Mouse (Mus musculus): Measurements from ENCODE around the gene Grin2c. TPM values are rescaled to one million over a fixed set of nuclear protein-coding genes. Genes with fewer than 3 reads are reported as not detected.

Gene Grin2c
- polyA plus RNA-seq, 1 experiment = not detected

DNA sequence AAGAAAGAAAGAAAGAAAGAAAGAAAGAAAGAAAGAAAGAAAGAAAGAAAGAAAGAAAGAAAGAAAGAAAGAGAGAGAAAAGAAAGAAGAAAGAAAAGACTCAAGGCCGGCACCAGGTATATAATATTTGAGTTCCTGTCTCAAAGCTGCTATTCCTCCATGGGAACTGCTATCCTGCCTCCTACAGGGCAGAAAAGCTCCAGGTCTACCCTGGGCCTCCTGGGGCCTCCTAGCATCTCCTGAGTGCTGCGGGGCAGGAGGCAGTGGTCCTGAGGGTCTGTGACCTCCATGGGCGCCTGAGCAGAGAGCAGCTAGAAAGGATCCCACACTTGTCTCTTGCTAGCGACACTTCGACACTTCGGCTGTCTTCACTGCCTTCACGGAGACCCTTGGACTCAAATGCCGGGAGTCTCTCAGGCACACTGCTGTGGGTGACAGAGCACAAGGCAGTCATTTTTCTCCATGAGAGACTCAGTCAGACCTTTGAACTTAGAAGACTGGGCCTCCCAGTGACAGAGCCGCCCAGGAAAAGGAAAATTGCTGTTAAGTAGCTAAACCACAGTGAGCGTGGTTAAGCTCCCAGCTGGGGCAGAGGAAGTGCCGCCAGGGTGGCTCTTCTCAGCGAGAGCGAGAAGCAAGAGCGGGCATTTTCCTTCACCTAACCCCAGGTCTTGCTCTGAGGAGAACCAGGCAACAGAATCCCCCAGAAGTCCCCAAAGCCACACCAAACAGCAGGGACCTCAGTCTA is 35.7 kb downstream of the Grin2c start:
- WGBS = 60% methylated on average over 14 of the region's 14 CpGs
- H3K4me3 ChIP-seq (ENCODE audit: insufficient read depth, low read depth, low read length) = no peak overlapping the region
- peak overlapping the region; percentile 71 for H3K27ac ChIP-seq (ENCODE audit: insufficient read depth, low read depth, low read length)
- peaks cover 69% of the 10 kb centered on the region for H3K4me1 ChIP-seq (ENCODE audit: control insufficient read depth, insufficient read depth, low read length)
- TF ChIP-seq POLR2A (IDR thresholded peaks at IDR 0.05; ENCODE audit: insufficient read depth, low read depth, low read length) (no peak), CTCF (IDR thresholded peaks at IDR 0.05; ENCODE audit: insufficient read depth, low read depth, low read length) (0 out of 2 replicates have a peak, but pooled peaks have one; percentile 13)

DNA sequence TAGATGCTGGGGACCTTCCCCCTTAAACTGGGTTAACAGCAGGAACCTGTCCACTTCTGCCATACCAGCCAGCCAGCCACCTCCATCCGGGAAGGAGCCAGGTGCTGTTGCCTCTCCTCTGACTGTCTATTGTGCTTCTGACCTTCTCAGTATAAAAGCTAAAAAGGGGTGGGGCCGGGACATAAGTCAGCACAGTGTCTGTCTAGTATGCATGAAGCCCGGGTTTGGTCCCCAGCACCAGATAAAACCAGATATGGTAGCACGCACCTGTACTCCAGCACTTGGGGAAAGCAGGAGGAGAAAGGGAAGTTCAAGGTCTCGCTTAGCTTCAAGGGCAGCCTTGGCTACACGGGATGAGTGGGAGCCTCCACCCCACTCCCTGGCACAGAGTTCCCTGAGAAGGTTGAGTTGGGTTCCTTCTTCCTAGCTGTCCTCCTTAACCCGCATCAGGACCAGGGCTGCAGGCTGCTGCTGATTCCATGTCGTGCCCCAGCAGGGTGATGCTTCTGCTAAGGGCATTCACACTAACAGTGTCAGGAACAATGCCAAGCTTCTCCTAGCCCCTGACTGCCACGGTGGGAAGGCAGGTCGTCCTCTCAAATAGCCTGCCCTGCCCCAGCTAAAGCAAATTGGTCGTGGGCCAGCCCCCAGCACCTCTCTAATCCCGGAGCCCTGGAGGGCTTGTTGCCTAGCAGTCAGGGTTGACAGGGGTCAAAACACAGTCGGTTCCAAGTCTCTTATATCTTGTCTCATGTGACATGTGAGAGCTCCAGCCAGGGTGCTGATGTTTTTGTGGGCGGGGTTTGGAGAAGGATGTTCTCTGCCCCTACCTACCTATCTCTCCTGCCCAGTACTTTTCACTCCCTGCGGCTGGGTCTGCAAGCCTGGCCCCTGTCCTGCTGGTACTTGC is 37.8 kb downstream of the Grin2c start:
- no peak overlapping the region for H3K27ac ChIP-seq (ENCODE audit: insufficient read depth, low read depth, low read length)
- TF ChIP-seq POLR2A (IDR thresholded peaks at IDR 0.05; ENCODE audit: insufficient read depth, low read depth, low read length) (no peak), CTCF (IDR thresholded peaks at IDR 0.05; ENCODE audit: insufficient read depth, low read depth, low read length) (no peak)
- no peak overlapping the region for H3K4me3 ChIP-seq (ENCODE audit: insufficient read depth, low read depth, low read length)
- peaks cover 72% of the 10 kb centered on the region for H3K4me1 ChIP-seq (ENCODE audit: control insufficient read depth, insufficient read depth, low read length)
- 63% methylated on average over 15 of the region's 15 CpGs for WGBS

DNA sequence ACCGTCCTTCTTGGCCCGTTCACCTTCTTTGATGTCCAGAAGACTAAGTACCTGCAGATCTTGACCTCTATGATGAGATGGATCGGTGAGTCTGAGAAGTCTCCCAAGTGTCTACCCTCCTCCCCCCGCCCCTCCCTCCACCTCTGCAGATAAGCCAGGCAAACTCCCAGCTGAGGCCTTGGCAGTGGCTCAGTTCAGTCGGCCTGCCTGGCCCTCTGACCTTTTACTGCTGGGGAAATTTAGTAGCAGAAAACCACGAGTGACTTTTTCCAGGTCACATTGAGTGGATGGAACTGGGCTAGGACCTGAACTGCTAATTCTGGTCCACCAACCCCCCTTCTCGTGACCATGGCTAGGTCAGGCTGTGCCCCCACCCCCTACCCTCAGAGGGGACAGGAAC is 38.6 kb downstream of the Grin2c start:
- TF ChIP-seq POLR2A (IDR thresholded peaks at IDR 0.05; ENCODE audit: insufficient read depth, low read depth, low read length) (no peak), CTCF (IDR thresholded peaks at IDR 0.05; ENCODE audit: insufficient read depth, low read depth, low read length) (no peak)
- Histone ChIP-seq H3K4me1 (ENCODE audit: control insufficient read depth, insufficient read depth, low read length) (peaks cover 69% of the 10 kb centered on the region), H3K27ac (ENCODE audit: insufficient read depth, low read depth, low read length) (no peak overlapping the region), H3K4me3 (ENCODE audit: insufficient read depth, low read depth, low read length) (no peak overlapping the region)
- 80% methylated on average over 7 of the region's 7 CpGs for WGBS

DNA sequence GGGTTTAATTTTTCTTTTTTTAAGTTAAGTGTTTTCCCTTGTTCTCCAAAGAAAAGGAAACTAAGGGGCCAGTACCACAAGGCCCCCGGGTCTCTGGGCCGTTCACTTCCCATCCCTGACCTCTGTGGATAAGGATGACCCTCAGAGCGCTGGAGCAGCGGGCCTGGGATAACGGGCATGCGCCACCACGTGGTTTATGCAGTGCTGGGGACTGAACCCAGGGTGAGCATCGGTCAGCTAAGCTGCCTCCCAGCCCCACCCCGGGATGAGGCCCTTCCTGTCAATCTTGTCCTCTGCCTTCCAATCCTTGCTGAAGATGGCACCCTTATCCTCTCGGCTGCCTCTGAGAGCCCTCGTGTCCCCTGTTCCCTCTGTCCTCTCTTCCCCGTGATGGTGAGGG is 39.4 kb downstream of the Grin2c start:
- Histone ChIP-seq H3K27ac (ENCODE audit: insufficient read depth, low read depth, low read length) (peak overlapping the region; percentile 35; the same call in 1 of the 2 replicates), H3K4me1 (ENCODE audit: control insufficient read depth, insufficient read depth, low read length) (peaks cover 66% of the 10 kb centered on the region)

DNA sequence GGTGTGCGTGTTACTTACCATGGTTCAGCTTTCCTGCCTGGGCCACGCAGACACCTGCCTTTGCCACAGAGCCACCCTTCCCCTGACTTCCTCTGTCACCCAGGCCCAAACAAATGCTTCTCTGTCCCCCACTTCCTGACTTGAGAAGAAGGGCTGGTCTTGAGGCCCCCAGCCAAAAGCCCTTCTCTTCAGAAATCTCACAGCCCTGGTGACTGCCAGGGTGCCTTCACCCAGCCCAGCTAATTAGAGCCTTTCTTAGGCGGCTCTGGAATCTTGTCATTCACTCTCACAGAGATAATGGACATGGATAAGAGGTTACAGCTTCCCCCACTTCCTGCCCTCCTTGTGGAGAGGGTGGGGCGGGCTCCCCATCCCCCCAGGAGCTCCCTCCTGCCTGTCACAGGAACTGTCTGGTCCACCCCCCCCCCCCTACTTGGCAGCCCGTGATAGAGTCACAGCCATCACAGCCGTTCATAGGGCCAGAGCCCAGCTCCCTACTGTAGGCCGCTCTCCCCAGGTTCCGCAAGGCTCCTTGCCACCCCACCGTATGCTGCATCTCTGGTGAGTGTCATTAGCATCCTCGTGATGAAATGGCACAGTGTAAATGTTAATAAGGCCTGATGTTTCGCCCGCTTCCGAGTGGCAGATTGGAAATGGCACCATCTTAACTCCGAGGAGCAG is 40.1 kb downstream of the Grin2c start:
- Histone ChIP-seq H3K4me3 (ENCODE audit: insufficient read depth, low read depth, low read length) (no peak overlapping the region), H3K27ac (ENCODE audit: insufficient read depth, low read depth, low read length) (peak overlapping the region; percentile 38), H3K4me1 (ENCODE audit: control insufficient read depth, insufficient read depth, low read length) (peaks cover 69% of the 10 kb centered on the region)
- 60% methylated on average over 14 of the region's 14 CpGs for WGBS
- TF ChIP-seq POLR2A (IDR thresholded peaks at IDR 0.05; ENCODE audit: insufficient read depth, low read depth, low read length) (no peak), CTCF (IDR thresholded peaks at IDR 0.05; ENCODE audit: insufficient read depth, low read depth, low read length) (no peak)

More for the DNA sequence above, 39.4 kb downstream of the Grin2c start:
- TF ChIP-seq POLR2A (IDR thresholded peaks at IDR 0.05; ENCODE audit: insufficient read depth, low read depth, low read length) = no peak
- no peak for TF ChIP-seq CTCF (IDR thresholded peaks at IDR 0.05; ENCODE audit: insufficient read depth, low read depth, low read length)
- WGBS = 64% methylated on average over 12 of the region's 12 CpGs
- no peak overlapping the region for H3K4me3 ChIP-seq (ENCODE audit: insufficient read depth, low read depth, low read length)

DNA sequence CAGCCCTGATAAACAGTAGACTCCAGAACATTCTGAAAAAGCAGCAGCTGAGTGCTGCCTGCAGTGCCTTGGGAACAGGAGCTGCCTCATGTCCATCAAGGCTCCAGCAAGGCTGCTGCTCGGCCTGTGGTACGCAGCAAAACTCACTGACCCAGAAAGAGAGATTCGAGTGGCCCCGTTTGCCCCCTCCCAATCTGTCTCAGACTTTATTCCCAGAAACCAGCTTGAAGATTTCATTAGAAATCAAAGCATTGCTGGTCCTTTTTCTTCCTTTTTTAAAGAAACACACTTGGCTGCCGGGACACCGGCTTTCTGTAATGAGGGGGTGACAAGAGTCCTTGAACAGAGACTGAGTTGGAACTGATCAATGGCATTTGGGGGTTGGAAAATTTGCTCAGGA is 41.7 kb downstream of the Grin2c start:
- Histone ChIP-seq H3K4me1 (ENCODE audit: control insufficient read depth, insufficient read depth, low read length) (peaks cover 63% of the 10 kb centered on the region), H3K27ac (ENCODE audit: insufficient read depth, low read depth, low read length) (0 out of 2 replicates have a peak overlapping the region, but pooled peaks have one; percentile 40), H3K4me3 (ENCODE audit: insufficient read depth, low read depth, low read length) (no peak overlapping the region)
- WGBS = 60% methylated on average over 6 of the region's 6 CpGs
- TF ChIP-seq POLR2A (IDR thresholded peaks at IDR 0.05; ENCODE audit: insufficient read depth, low read depth, low read length) = no peak
- no peak for TF ChIP-seq CTCF (IDR thresholded peaks at IDR 0.05; ENCODE audit: insufficient read depth, low read depth, low read length)

DNA sequence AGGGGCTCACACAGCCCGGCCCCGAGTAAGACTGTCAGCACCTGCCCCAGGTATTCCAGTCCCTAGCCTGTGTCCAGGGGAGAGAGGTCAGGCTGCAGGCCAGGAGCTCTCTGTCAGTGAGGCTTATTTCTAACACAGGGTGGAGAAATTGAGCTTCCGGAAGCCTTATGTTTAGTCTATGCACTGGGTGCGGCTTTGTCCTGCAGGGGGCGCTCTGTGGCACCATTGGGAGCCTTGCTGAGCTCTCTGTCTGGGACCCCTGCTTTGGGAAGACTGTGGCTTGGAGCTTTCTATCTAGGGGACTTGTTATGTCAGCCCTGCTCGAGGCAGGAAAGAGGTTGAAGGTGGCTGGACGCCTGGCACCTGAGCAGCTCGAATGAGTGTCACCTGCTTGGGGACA is 42.2 kb downstream of the Grin2c start:
- WGBS = 47% methylated on average over 8 of the region's 8 CpGs
- no peak overlapping the region for H3K4me3 ChIP-seq (ENCODE audit: insufficient read depth, low read depth, low read length)
- TF ChIP-seq CTCF (IDR thresholded peaks at IDR 0.05; ENCODE audit: insufficient read depth, low read depth, low read length) = peak; percentile 58
- no peak for TF ChIP-seq POLR2A (IDR thresholded peaks at IDR 0.05; ENCODE audit: insufficient read depth, low read depth, low read length)
- H3K4me1 ChIP-seq (ENCODE audit: control insufficient read depth, insufficient read depth, low read length) = peaks cover 60% of the 10 kb centered on the region
- 0 out of 2 replicates have a peak overlapping the region, but pooled peaks have one; percentile 40 for H3K27ac ChIP-seq (ENCODE audit: insufficient read depth, low read depth, low read length)

DNA sequence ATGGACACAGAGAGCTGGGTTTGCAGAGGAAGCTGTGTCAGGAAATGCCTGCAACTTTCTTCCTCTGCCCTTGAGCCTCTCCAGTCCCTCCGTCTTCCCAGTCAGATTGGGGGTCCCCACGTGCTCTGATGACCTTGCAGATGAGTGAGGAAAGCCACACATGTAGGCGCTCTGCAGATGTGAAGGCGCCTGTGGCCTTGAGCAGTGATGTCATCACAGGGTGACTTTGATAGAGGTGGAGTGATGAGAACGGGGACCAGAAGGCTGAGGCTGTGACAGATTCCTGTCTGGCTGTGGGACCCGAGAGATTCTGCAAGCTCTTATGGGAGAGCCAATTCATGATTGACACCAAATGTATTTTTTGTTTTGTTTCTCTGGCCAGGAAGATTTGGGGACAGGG is 43.2 kb downstream of the Grin2c start:
- no peak for TF ChIP-seq CTCF (IDR thresholded peaks at IDR 0.05; ENCODE audit: insufficient read depth, low read depth, low read length)
- TF ChIP-seq POLR2A (IDR thresholded peaks at IDR 0.05; ENCODE audit: insufficient read depth, low read depth, low read length) = no peak
- no peak overlapping the region for H3K4me3 ChIP-seq (ENCODE audit: insufficient read depth, low read depth, low read length)
- 91% methylated on average over 6 of the region's 6 CpGs for WGBS
- H3K27ac ChIP-seq (ENCODE audit: insufficient read depth, low read depth, low read length) = no peak overlapping the region
- peaks cover 51% of the 10 kb centered on the region for H3K4me1 ChIP-seq (ENCODE audit: control insufficient read depth, insufficient read depth, low read length)
